Mouse (Mus musculus): ENCODE results near the gene Btbd35f9. TPM values are rescaled to one million over a fixed set of nuclear protein-coding genes. Genes with fewer than 3 reads are reported as not detected.
"Not testable (repeated sequence)": the region's sequence is repeated elsewhere in the genome, so short reads cannot be mapped to it uniquely, and the experiment has no call there.

The Btbd35f9 gene
- not detected in 2 replicates for polyA plus RNA-seq (2016; fragmentation: Nextera tagmentation; extraction: Ambion mirVana)

GRCm38 (mm10) chrX:34161399-34161798 lies at the start of gene Btbd35f9:
TSS of gene Btbd35f9 (minus strand) at chrX:34161499.
- H3K4me3 ChIP-seq; H3K36me3 ChIP-seq (replicated peaks); H3K27ac ChIP-seq; H3K4me1 ChIP-seq; H3K27me3 ChIP-seq (ENCODE audit: poor library complexity, severe bottlenecking); DNase-seq (ENCODE audit: extremely low spot score, low spot score); H3K9me3 ChIP-seq: not testable (repeated sequence)
- WGBS = no CpG with 5 or more reads among the region's 5 CpGs

Other genes with a start within 250 kb of the Btbd35f9 start
- not detected in 2 replicates for gene Btbd35f6, start 205.0 kb downstream of the Btbd35f9 start, polyA plus RNA-seq (2016; fragmentation: Nextera tagmentation; extraction: Ambion mirVana)
- not detected in 2 replicates for gene Gm21870, start 174.7 kb downstream of the Btbd35f9 start, polyA plus RNA-seq (2016; fragmentation: Nextera tagmentation; extraction: Ambion mirVana)
- gene Spin2g, start 77.2 kb upstream of the Btbd35f9 start, polyA plus RNA-seq (2016; fragmentation: Nextera tagmentation; extraction: Ambion mirVana) = not detected in 2 replicates